Mouse (Mus musculus) hindbrain, embryonic 16.5 days (tissue): ENCODE measurements around the gene Cdkn2aip. TPM values are rescaled to one million over a fixed set of nuclear protein-coding genes. Genes with fewer than 3 reads are reported as not detected.

ENCODE experiments used
- ATAC-seq: fragments of 200-750 bp; cut with Nextera tagmentation; 2 replicates; pipeline ENCODE4 v1.8.0; 2017; ENCODE audit warnings: moderate TSS enrichment, moderate library complexity
- H3K27ac ChIP-seq: fragments of 300-500 bp; sonication (generic); 2 replicates; pipeline ENCODE4 v1.5.1; 2014; ENCODE audit warnings: low read depth, mild to moderate bottlenecking, control low read depth, low read length, moderate library complexity
- H3K27me3 ChIP-seq: fragments of 300-500 bp; sonication (generic); replicated peaks from 2 replicates; pipeline ENCODE4 v1.6.1; 2014; ENCODE audit warnings: low read length; ENCODE audit not compliant: control insufficient read depth, insufficient read depth
- H3K36me3 ChIP-seq: fragments of 300-500 bp; sonication (generic); 2 replicates; pipeline ENCODE4 v1.6.1; 2014; ENCODE audit warnings: mild to moderate bottlenecking, low read length, moderate library complexity, mixed read lengths; ENCODE audit not compliant: control insufficient read depth, insufficient read depth
- H3K4me1 ChIP-seq: fragments of 300-500 bp; sonication (generic); 2 replicates; pipeline ENCODE4 v1.6.1; 2014; ENCODE audit warnings: low read depth, low read length; ENCODE audit not compliant: control insufficient read depth, insufficient read depth
- H3K4me2 ChIP-seq: fragments of 300-500 bp; sonication (generic); 2 replicates; pipeline ENCODE4 v1.6.1; 2014; ENCODE audit warnings: mild to moderate bottlenecking, low read length, control low read depth, moderate library complexity
- H3K4me3 ChIP-seq: fragments of 300-500 bp; sonication (generic); 2 replicates; pipeline ENCODE4 v1.5.1; 2014; ENCODE audit warnings: mild to moderate bottlenecking, low read length, control low read depth, moderate library complexity
- H3K9ac ChIP-seq: fragments of 300-500 bp; sonication (generic); 2 replicates; pipeline ENCODE4 v1.6.1; 2014; ENCODE audit warnings: low read depth, mild to moderate bottlenecking, control low read depth, low read length, moderate library complexity
- H3K9me3 ChIP-seq: fragments of 300-500 bp; sonication (generic); 2 replicates; pipeline ENCODE4 v1.6.1; 2014; ENCODE audit warnings: mild to moderate bottlenecking, low read length, moderate library complexity; ENCODE audit not compliant: control insufficient read depth
- WGBS: fragments of 180-500 bp; shearing (Covaris S2); extraction: QIAGEN DNeasy Blood & Tissue Kit; methylation state at CpG from one replicate; pipeline ENCODE4 v1.1.7; 2014; 5-methylcytosine and 5-hydroxymethylcytosine counted together
- polyA plus RNA-seq: library from polyadenylated mRNA; unstranded; fragments of >200 nt; fragmentation: Nextera tagmentation; extraction: Ambion mirVana; gene quantifications from 2 replicates; pipeline ENCODE4 v1.2.1, GENCODE M21; 2015

Cdkn2aip gene
- 24.7 and 28.5 TPM in 2 replicates for polyA plus RNA-seq

GRCm38 (mm10) chr8:47713761-47714745, at the start of gene Cdkn2aip:
TSS of gene Cdkn2aip (minus strand) at chr8:47713932.
- Histone ChIP-seq H3K4me3 (peak within 1 kb of the TSS; percentile 99), H3K36me3 (peaks cover 12% of the 10 kb centered on the region), H3K27ac (peak within 1 kb of the TSS; percentile 97), H3K27me3 (no peaks in the 10 kb centered on the region), H3K4me2 (peak within 1 kb of the TSS; percentile 82), H3K4me1 (peaks cover 10% of the 10 kb centered on the region), H3K9me3 (no peaks in the 10 kb centered on the region), H3K9ac (peak within 1 kb of the TSS; percentile 91)
- ATAC-seq = peak; percentile 94
- WGBS = under 1% methylated on average over 91 of the region's 114 CpGs

- no peak overlapping the region for H3K9ac ChIP-seq
These were observed 49.5 kb upstream of the Cdkn2aip start for GRCm38 (mm10) chr8:47763194-47763593.

GRCm38 (mm10) chr8:47760685-47761084, 47.0 kb upstream of the Cdkn2aip start:
- Histone ChIP-seq H3K4me3 (no peak overlapping the region), H3K9me3 (no peaks in the 10 kb centered on the region), H3K36me3 (no peaks in the 10 kb centered on the region), H3K4me2 (no peak overlapping the region), H3K27ac (no peak overlapping the region), H3K9ac (no peak overlapping the region), H3K4me1 (peaks cover 12% of the 10 kb centered on the region), H3K27me3 (no peaks in the 10 kb centered on the region)
- no peak for ATAC-seq
- WGBS = 71% methylated on average over 11 of the region's 11 CpGs

More at GRCm38 (mm10) chr8:47763194-47763593, 49.5 kb upstream of the Cdkn2aip start:
- Histone ChIP-seq H3K4me1 (peaks cover 12% of the 10 kb centered on the region), H3K4me2 (peak overlapping the region; percentile 47), H3K9me3 (no peaks in the 10 kb centered on the region), H3K27ac (no peak overlapping the region), H3K36me3 (no peaks in the 10 kb centered on the region), H3K4me3 (0 out of 2 replicates have a peak overlapping the region, but pooled peaks have one; percentile 12), H3K27me3 (no peaks in the 10 kb centered on the region)
- 31% methylated on average over 9 of the region's 9 CpGs for WGBS
- ATAC-seq = peak; percentile 42; the same call in 1 of the 2 replicates

- no peak for ATAC-seq
- Histone ChIP-seq H3K9ac (no peak overlapping the region), H3K36me3 (no peaks in the 10 kb centered on the region), H3K4me1 (peaks cover 12% of the 10 kb centered on the region), H3K9me3 (no peaks in the 10 kb centered on the region), H3K4me3 (no peak overlapping the region), H3K27me3 (no peaks in the 10 kb centered on the region), H3K4me2 (no peak overlapping the region), H3K27ac (no peak overlapping the region)
- WGBS = 62% methylated on average over 4 of the region's 4 CpGs
These were observed 46.5 kb upstream of the Cdkn2aip start for GRCm38 (mm10) chr8:47760186-47760585.

- ATAC-seq = no peak
- Histone ChIP-seq H3K27me3 (no peaks in the 10 kb centered on the region), H3K4me3 (no peak overlapping the region), H3K36me3 (no peaks in the 10 kb centered on the region), H3K9ac (no peak overlapping the region), H3K4me2 (no peak overlapping the region), H3K9me3 (no peaks in the 10 kb centered on the region), H3K4me1 (no peaks in the 10 kb centered on the region), H3K27ac (no peak overlapping the region)
- WGBS = 83% methylated on average over 3 of the region's 3 CpGs
These were observed 39.4 kb upstream of the Cdkn2aip start for GRCm38 (mm10) chr8:47753121-47753520.

- no peak overlapping the region for H3K4me2 ChIP-seq
- H3K4me3 ChIP-seq = no peak overlapping the region
- no peaks in the 10 kb centered on the region for H3K36me3 ChIP-seq
- H3K27me3 ChIP-seq = no peaks in the 10 kb centered on the region
- ATAC-seq = no peak
- WGBS = 52% methylated on average over 14 of the region's 14 CpGs
- no peak overlapping the region for H3K27ac ChIP-seq
- no peak overlapping the region for H3K9ac ChIP-seq
- no peaks in the 10 kb centered on the region for H3K4me1 ChIP-seq
- H3K9me3 ChIP-seq = no peaks in the 10 kb centered on the region
These were observed 36.4 kb upstream of the Cdkn2aip start for GRCm38 (mm10) chr8:47750096-47750495.

- Histone ChIP-seq H3K36me3 (no peaks in the 10 kb centered on the region), H3K4me3 (no peak overlapping the region), H3K9ac (no peak overlapping the region), H3K4me2 (no peak overlapping the region), H3K4me1 (no peaks in the 10 kb centered on the region), H3K27me3 (no peaks in the 10 kb centered on the region), H3K27ac (no peak overlapping the region), H3K9me3 (no peaks in the 10 kb centered on the region)
- ATAC-seq = no peak
- 82% methylated on average over 8 of the region's 8 CpGs for WGBS
These were observed 35.8 kb upstream of the Cdkn2aip start for GRCm38 (mm10) chr8:47749491-47749890.

- Histone ChIP-seq H3K4me1 (no peaks in the 10 kb centered on the region), H3K9ac (no peak overlapping the region), H3K4me2 (no peak overlapping the region), H3K27ac (no peak overlapping the region), H3K4me3 (no peak overlapping the region), H3K36me3 (no peaks in the 10 kb centered on the region), H3K9me3 (no peaks in the 10 kb centered on the region), H3K27me3 (no peaks in the 10 kb centered on the region; the same call in 1 of the 2 replicates)
- WGBS = 51% methylated on average over 12 of the region's 12 CpGs
- ATAC-seq = no peak
These were observed 32.6 kb upstream of the Cdkn2aip start for GRCm38 (mm10) chr8:47746304-47746703.

- H3K4me1 ChIP-seq = no peaks in the 10 kb centered on the region
- no peaks in the 10 kb centered on the region for H3K36me3 ChIP-seq
- H3K9me3 ChIP-seq = no peaks in the 10 kb centered on the region
- ATAC-seq = no peak
- no peaks in the 10 kb centered on the region; the same call in 1 of the 2 replicates for H3K27me3 ChIP-seq
- H3K4me3 ChIP-seq = no peak overlapping the region
- no peak overlapping the region for H3K27ac ChIP-seq
- H3K9ac ChIP-seq = no peak overlapping the region
- WGBS = 16% methylated on average over 6 of the region's 6 CpGs
- no peak overlapping the region for H3K4me2 ChIP-seq
These were observed 32.1 kb upstream of the Cdkn2aip start for GRCm38 (mm10) chr8:47745848-47746247.
